Mouse (Mus musculus) kidney, postnatal 36 days (tissue): Measurements from ENCODE around the gene Apol11a.
"Not testable (repeated sequence)": the region's sequence is repeated elsewhere in the genome, so short reads cannot be mapped to it uniquely, and the experiment has no call there.

Experiments used
- DNase-seq, 2 experiments: peaks; one replicate each; pipeline ENCODE4 v3.0.0; 2021 to 2022; ENCODE audit warnings: mixed read lengths in 2 of 2

Gene Apol11a

GRCm38 (mm10) chr15:77507966-77508365 is at the start of gene Apol11a:
Apol11a (plus strand) TSS chr15:77508271.
- not testable (repeated sequence) for DNase-seq

GRCm38 (mm10) chr15:77474699-77475390 is 33.2 kb upstream of the Apol11a start:
- not testable (repeated sequence) for DNase-seq

GRCm38 (mm10) chr15:77476693-77477092 is 31.4 kb upstream of the Apol11a start, which contains the start of gene Apol10a:
Apol10a (plus strand) TSS chr15:77477047.
- DNase-seq: not testable (repeated sequence)

- peak in 1 of 2 experiments; percentile 30 for DNase-seq
Measured at GRCm38 (mm10) chr15:77482140-77482794, 25.8 kb upstream of the Apol11a start.

GRCm38 (mm10) chr15:77493181-77493580 is 14.9 kb upstream of the Apol11a start:
- DNase-seq: not testable (repeated sequence)

GRCm38 (mm10) chr15:77494694-77495093 is 13.4 kb upstream of the Apol11a start:
- DNase-seq: not testable (repeated sequence)

GRCm38 (mm10) chr15:77520596-77520995 is 12.5 kb downstream of the Apol11a start:
- peak in 1 of 2 experiments; percentile 45 for DNase-seq

- DNase-seq: peak; percentile 73 to 89
Measured at GRCm38 (mm10) chr15:77523186-77523843, 15.2 kb downstream of the Apol11a start.

- no peak for DNase-seq
Measured at GRCm38 (mm10) chr15:77533216-77533615, 25.1 kb downstream of the Apol11a start, which contains the start of gene Apol7c. Apol7c (minus strand) TSS chr15:77533316.

GRCm38 (mm10) chr15:77539221-77539620 is 31.1 kb downstream of the Apol11a start:
- not testable (repeated sequence) for DNase-seq

GRCm38 (mm10) chr15:77561792-77562191 is 53.7 kb downstream of the Apol11a start, which contains the start of gene 1700025B11Rik:
1700025B11Rik (minus strand) TSS chr15:77561892.
- DNase-seq: no peak

- DNase-seq: no peak
Measured at GRCm38 (mm10) chr15:77563219-77563618, 55.1 kb downstream of the Apol11a start.
